Mouse (Mus musculus): ENCODE measurements around the gene Slc24a2. TPM values are rescaled to one million over a fixed set of nuclear protein-coding genes. Genes with fewer than 3 reads are reported as not detected.

Slc24a2 gene
- polyA plus RNA-seq, 1 experiment from 2014 or later, result 0.01 TPM

- Histone ChIP-seq H3K4me1 (ENCODE audit: control insufficient read depth, insufficient read depth, low read length) (no peaks in the 10 kb centered on the region), H3K4me2 (ENCODE audit: low read depth, severe bottlenecking) (no peak overlapping the region), H3K9me3 (ENCODE audit: control insufficient read depth, low read length) (no peaks in the 10 kb centered on the region), H3K4me3 (ENCODE audit: low read depth, low read length) (no peak overlapping the region), H3K9ac (ENCODE audit: low read length) (no peak overlapping the region), H3K27me3 (ENCODE audit: control insufficient read depth, insufficient read depth, low read length) (no peaks in the 10 kb centered on the region), H3K36me3 (ENCODE audit: control insufficient read depth, insufficient read depth, low read length) (no peaks in the 10 kb centered on the region), H3K27ac (replicated peaks; ENCODE audit: low read depth, low read length) (no peak overlapping the region)
- 93% methylated on average over 5 of the region's 5 CpGs for WGBS
- no peak for ATAC-seq (ENCODE audit: insufficient number of reproducible peaks, low FRiP score, low TSS enrichment, low read depth)
- DNase-seq (ENCODE audit: low spot score), result no peak
These were observed 134.1 kb downstream of the Slc24a2 start for GRCm38 (mm10) chr4:87096186-87096585.

DNA sequence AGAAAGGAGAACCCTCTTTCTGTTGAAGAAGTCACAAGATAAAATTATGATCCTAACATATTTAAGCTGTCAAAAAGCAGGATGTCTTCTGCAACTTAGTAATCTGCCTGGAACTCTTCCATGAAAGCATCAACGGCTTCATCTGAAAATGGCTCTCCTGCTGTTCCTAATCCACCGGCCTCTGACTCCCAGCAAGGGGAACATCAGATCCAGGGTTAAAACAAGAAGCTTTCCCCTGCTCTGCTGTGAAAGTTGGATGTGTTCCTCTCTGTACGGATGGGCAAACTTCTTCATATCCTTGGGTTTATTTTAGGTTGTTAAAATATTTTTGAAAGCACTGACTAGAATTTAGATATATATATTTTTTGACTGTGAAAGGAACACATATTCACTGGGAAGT, 136.7 kb downstream of the Slc24a2 start:
- Histone ChIP-seq H3K36me3 (ENCODE audit: control insufficient read depth, insufficient read depth, low read length) (no peaks in the 10 kb centered on the region), H3K4me1 (ENCODE audit: control insufficient read depth, insufficient read depth, low read length) (no peaks in the 10 kb centered on the region), H3K27ac (replicated peaks; ENCODE audit: low read depth, low read length) (no peak overlapping the region), H3K9me3 (ENCODE audit: control insufficient read depth, low read length) (no peaks in the 10 kb centered on the region), H3K4me2 (ENCODE audit: low read depth, severe bottlenecking) (no peak overlapping the region), H3K9ac (ENCODE audit: low read length) (no peak overlapping the region), H3K27me3 (ENCODE audit: control insufficient read depth, insufficient read depth, low read length) (no peaks in the 10 kb centered on the region), H3K4me3 (ENCODE audit: low read depth, low read length) (no peak overlapping the region)
- no peak for ATAC-seq (ENCODE audit: insufficient number of reproducible peaks, low FRiP score, low TSS enrichment, low read depth)
- 91% methylated on average over 3 of the region's 3 CpGs for WGBS
- DNase-seq (ENCODE audit: low spot score), result no peak

DNA sequence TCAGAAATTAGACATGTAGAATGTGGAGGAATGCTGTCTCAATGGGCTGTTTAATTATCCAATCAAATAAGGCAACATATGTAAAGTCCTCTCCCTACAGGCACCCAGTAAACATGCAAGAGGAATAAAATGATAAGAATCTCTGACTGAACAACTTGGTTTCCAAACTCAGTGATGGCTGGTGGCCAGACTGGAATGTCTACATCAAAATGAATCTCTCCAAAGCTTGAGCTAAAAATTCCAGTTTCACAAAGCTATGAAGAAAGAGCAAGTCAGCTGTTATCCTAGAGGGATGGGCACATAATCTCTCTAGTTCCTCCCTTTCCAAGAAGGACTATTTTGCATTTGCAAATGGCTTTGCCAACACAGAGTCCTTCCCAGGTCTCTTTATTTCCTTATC, 139.4 kb downstream of the Slc24a2 start:
- Histone ChIP-seq H3K4me2 (ENCODE audit: low read depth, severe bottlenecking) (no peak overlapping the region), H3K4me1 (ENCODE audit: control insufficient read depth, insufficient read depth, low read length) (peaks cover 3% of the 10 kb centered on the region; the same call in 1 of the 2 replicates), H3K27me3 (ENCODE audit: control insufficient read depth, insufficient read depth, low read length) (no peaks in the 10 kb centered on the region), H3K9me3 (ENCODE audit: control insufficient read depth, low read length) (no peaks in the 10 kb centered on the region), H3K9ac (ENCODE audit: low read length) (no peak overlapping the region), H3K36me3 (ENCODE audit: control insufficient read depth, insufficient read depth, low read length) (no peaks in the 10 kb centered on the region), H3K27ac (replicated peaks; ENCODE audit: low read depth, low read length) (no peak overlapping the region), H3K4me3 (ENCODE audit: low read depth, low read length) (no peak overlapping the region)
- DNase-seq (ENCODE audit: low spot score), result no peak
- no peak for ATAC-seq (ENCODE audit: insufficient number of reproducible peaks, low FRiP score, low TSS enrichment, low read depth)

GRCm38 (mm10) chr4:87088713-87089112, 141.6 kb downstream of the Slc24a2 start:
- no peak for ATAC-seq (ENCODE audit: insufficient number of reproducible peaks, low FRiP score, low TSS enrichment, low read depth)
- H3K4me3 ChIP-seq (ENCODE audit: low read depth, low read length), result no peak overlapping the region
- no peak overlapping the region for H3K27ac ChIP-seq (replicated peaks; ENCODE audit: low read depth, low read length)
- 80% methylated on average over 6 of the region's 6 CpGs for WGBS
- no peaks in the 10 kb centered on the region for H3K9me3 ChIP-seq (ENCODE audit: control insufficient read depth, low read length)
- H3K4me1 ChIP-seq (ENCODE audit: control insufficient read depth, insufficient read depth, low read length), result peaks cover 3% of the 10 kb centered on the region; the same call in 1 of the 2 replicates
- no peaks in the 10 kb centered on the region for H3K36me3 ChIP-seq (ENCODE audit: control insufficient read depth, insufficient read depth, low read length)
- DNase-seq (ENCODE audit: low spot score), result no peak
- no peak overlapping the region for H3K4me2 ChIP-seq (ENCODE audit: low read depth, severe bottlenecking)
- no peaks in the 10 kb centered on the region for H3K27me3 ChIP-seq (ENCODE audit: control insufficient read depth, insufficient read depth, low read length)
- no peak overlapping the region for H3K9ac ChIP-seq (ENCODE audit: low read length)

DNA sequence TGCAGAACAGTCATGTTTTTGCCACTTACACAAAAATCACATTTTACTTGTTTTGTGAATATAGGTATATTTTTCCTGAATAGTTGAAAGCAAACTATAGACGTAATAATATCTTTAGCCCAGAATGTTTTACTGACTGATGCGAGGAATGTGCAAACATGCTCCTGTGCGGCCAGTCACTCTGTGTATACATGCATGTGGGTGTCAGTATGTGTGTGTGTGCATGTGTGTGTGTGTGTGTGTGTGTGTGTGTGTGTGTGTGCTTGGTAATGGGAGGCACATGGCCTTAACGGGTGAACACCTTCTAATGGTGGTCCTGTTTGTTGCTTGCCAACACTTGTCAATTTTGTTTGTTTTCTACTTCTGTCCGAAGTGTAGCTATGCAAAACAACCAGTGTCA, 142.7 kb downstream of the Slc24a2 start:
- H3K4me1 ChIP-seq (ENCODE audit: control insufficient read depth, insufficient read depth, low read length), result peaks cover 3% of the 10 kb centered on the region; the same call in 1 of the 2 replicates
- H3K4me2 ChIP-seq (ENCODE audit: low read depth, severe bottlenecking), result no peak overlapping the region
- H3K27ac ChIP-seq (replicated peaks; ENCODE audit: low read depth, low read length), result no peak overlapping the region
- no peaks in the 10 kb centered on the region for H3K27me3 ChIP-seq (ENCODE audit: control insufficient read depth, insufficient read depth, low read length)
- H3K9me3 ChIP-seq (ENCODE audit: control insufficient read depth, low read length), result no peaks in the 10 kb centered on the region
- DNase-seq (ENCODE audit: low spot score) (no peak), ATAC-seq (ENCODE audit: insufficient number of reproducible peaks, low FRiP score, low TSS enrichment, low read depth) (no peak)
- WGBS, result 70% methylated on average over 5 of the region's 5 CpGs
- H3K4me3 ChIP-seq (ENCODE audit: low read depth, low read length), result no peak overlapping the region
- H3K9ac ChIP-seq (ENCODE audit: low read length), result no peak overlapping the region
- no peaks in the 10 kb centered on the region for H3K36me3 ChIP-seq (ENCODE audit: control insufficient read depth, insufficient read depth, low read length)

- no peak overlapping the region for H3K27ac ChIP-seq (replicated peaks; ENCODE audit: low read depth, low read length)
- no peaks in the 10 kb centered on the region for H3K27me3 ChIP-seq (ENCODE audit: control insufficient read depth, insufficient read depth, low read length)
- H3K4me1 ChIP-seq (ENCODE audit: control insufficient read depth, insufficient read depth, low read length), result peaks cover 3% of the 10 kb centered on the region; the same call in 1 of the 2 replicates
- DNase-seq (ENCODE audit: low spot score), result peak; percentile 29
- WGBS, result 35% methylated on average over 11 of the region's 11 CpGs
- peak; percentile 54; the same call in 1 of the 2 replicates for ATAC-seq (ENCODE audit: insufficient number of reproducible peaks, low FRiP score, low TSS enrichment, low read depth)
- H3K9ac ChIP-seq (ENCODE audit: low read length), result no peak overlapping the region
- no peaks in the 10 kb centered on the region for H3K9me3 ChIP-seq (ENCODE audit: control insufficient read depth, low read length)
- no peaks in the 10 kb centered on the region for H3K36me3 ChIP-seq (ENCODE audit: control insufficient read depth, insufficient read depth, low read length)
- H3K4me2 ChIP-seq (ENCODE audit: low read depth, severe bottlenecking), result no peak overlapping the region
- no peak overlapping the region for H3K4me3 ChIP-seq (ENCODE audit: low read depth, low read length)
These were observed 143.2 kb downstream of the Slc24a2 start for GRCm38 (mm10) chr4:87086933-87087577.

DNA sequence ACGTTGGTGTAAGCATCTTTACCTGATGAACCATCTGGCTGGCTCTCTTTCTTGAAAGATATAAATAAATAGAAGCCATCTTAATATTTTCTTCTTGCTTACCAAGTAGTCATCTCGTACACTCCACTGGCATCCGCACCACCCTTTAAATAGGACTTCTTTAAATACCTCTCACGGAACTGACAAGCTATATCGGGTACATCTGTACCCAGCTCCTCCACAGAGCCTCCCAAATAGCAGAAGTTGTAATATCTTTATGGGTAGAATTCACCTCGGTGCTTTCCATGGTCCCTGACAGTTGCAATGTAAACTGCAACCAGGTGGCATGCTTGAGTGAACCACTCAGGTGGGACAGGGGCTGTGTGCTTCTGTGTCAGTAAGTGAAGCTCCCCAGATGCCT, 149.0 kb downstream of the Slc24a2 start:
- Histone ChIP-seq H3K4me2 (ENCODE audit: low read depth, severe bottlenecking) (no peak overlapping the region), H3K36me3 (ENCODE audit: control insufficient read depth, insufficient read depth, low read length) (no peaks in the 10 kb centered on the region), H3K4me3 (ENCODE audit: low read depth, low read length) (no peak overlapping the region), H3K4me1 (ENCODE audit: control insufficient read depth, insufficient read depth, low read length) (no peaks in the 10 kb centered on the region), H3K9ac (ENCODE audit: low read length) (no peak overlapping the region), H3K27ac (replicated peaks; ENCODE audit: low read depth, low read length) (no peak overlapping the region), H3K9me3 (ENCODE audit: control insufficient read depth, low read length) (no peaks in the 10 kb centered on the region), H3K27me3 (ENCODE audit: control insufficient read depth, insufficient read depth, low read length) (no peaks in the 10 kb centered on the region)
- DNase-seq (ENCODE audit: low spot score) (no peak), ATAC-seq (ENCODE audit: insufficient number of reproducible peaks, low FRiP score, low TSS enrichment, low read depth) (no peak)
- 82% methylated on average over 6 of the region's 6 CpGs for WGBS

DNA sequence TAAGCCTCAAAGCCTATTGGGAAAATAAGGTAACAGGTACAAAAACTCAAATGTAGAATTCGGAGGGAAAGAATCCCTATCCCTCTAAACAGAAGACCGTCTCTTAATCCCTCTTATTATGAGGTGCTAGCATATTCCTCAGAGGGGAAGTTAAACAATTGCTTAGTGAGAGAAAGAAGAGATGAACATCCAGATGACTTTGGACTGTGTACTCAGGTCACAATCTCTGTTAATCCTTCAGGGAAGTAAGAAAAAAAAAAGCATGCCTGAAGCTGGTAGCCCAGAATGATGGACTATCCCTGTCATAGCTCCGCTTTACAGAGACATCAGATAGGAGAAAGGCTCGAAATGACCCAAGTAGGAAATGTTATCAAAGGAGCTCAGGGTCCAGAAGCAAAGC, 151.0 kb downstream of the Slc24a2 start:
- Histone ChIP-seq H3K9ac (ENCODE audit: low read length) (no peak overlapping the region), H3K27me3 (ENCODE audit: control insufficient read depth, insufficient read depth, low read length) (no peaks in the 10 kb centered on the region), H3K36me3 (ENCODE audit: control insufficient read depth, insufficient read depth, low read length) (no peaks in the 10 kb centered on the region), H3K9me3 (ENCODE audit: control insufficient read depth, low read length) (no peaks in the 10 kb centered on the region), H3K4me2 (ENCODE audit: low read depth, severe bottlenecking) (no peak overlapping the region), H3K4me3 (ENCODE audit: low read depth, low read length) (no peak overlapping the region), H3K27ac (replicated peaks; ENCODE audit: low read depth, low read length) (no peak overlapping the region), H3K4me1 (ENCODE audit: control insufficient read depth, insufficient read depth, low read length) (no peaks in the 10 kb centered on the region)
- no peak for ATAC-seq (ENCODE audit: insufficient number of reproducible peaks, low FRiP score, low TSS enrichment, low read depth)
- DNase-seq (ENCODE audit: low spot score), result no peak
- WGBS, result 81% methylated on average over 4 of the region's 4 CpGs

GRCm38 (mm10) chr4:87078726-87079125, 151.6 kb downstream of the Slc24a2 start:
- H3K4me3 ChIP-seq (ENCODE audit: low read depth, low read length), result no peak overlapping the region
- ATAC-seq (ENCODE audit: insufficient number of reproducible peaks, low FRiP score, low TSS enrichment, low read depth), result no peak
- H3K4me2 ChIP-seq (ENCODE audit: low read depth, severe bottlenecking), result no peak overlapping the region
- no peak for DNase-seq (ENCODE audit: low spot score)
- H3K4me1 ChIP-seq (ENCODE audit: control insufficient read depth, insufficient read depth, low read length), result no peaks in the 10 kb centered on the region
- no peak overlapping the region for H3K9ac ChIP-seq (ENCODE audit: low read length)
- no peaks in the 10 kb centered on the region for H3K27me3 ChIP-seq (ENCODE audit: control insufficient read depth, insufficient read depth, low read length)
- H3K27ac ChIP-seq (replicated peaks; ENCODE audit: low read depth, low read length), result no peak overlapping the region
- 54% methylated on average over 2 of the region's 2 CpGs for WGBS
- no peaks in the 10 kb centered on the region for H3K36me3 ChIP-seq (ENCODE audit: control insufficient read depth, insufficient read depth, low read length)
- H3K9me3 ChIP-seq (ENCODE audit: control insufficient read depth, low read length), result no peaks in the 10 kb centered on the region

All from limb, embryonic 11.5 days (tissue).